In the genomic region with DNA sequence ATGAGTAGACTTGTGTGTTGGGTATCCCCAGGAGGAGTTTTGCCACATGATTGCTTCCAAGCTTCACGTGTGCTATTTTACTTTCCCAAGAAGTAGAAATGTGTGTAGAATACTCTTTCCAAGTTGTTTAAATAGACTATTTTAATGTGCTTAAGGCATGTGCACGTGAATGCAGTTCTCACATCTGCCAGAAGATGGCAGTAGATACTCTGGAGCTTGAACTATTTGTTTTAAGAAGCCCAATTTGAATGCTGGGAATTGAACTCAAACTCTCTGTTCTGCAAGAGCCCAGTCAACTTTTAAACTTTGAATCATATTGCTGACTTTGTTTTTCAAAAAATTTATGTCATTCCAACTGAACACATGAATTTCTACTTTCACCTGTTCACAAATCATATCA, we compare ENCODE assay signal across 9 mouse cellular contexts.
DNase-seq lines count a peak whose midpoint lies in the region; ATAC-seq and TF ChIP-seq lines count a peak whose summit lies in the region.
"Had no signal": no experiment of that assay in that cellular context is flagged by ENCODE, and none has a peak within 500 bp of the region (broad histone marks: within the 10 kb centered on the region; RNA-seq: fewer than 3 reads in every experiment).

No protein-coding gene starts in this region.

- no peak overlapping the region for H3K4me3 ChIP-seq in gastrocnemius, adult 2 months
- H3K4me3 ChIP-seq in midbrain, embryonic 14.5 days (replicated peaks; ENCODE audit: low read depth, low read length) = no peak overlapping the region
- H3K4me3 ChIP-seq in midbrain, embryonic 13.5 days (replicated peaks) = no peak overlapping the region
- H3K4me3 ChIP-seq: limb, embryonic 13.5 days had no signal

- no peaks in the 10 kb centered on the region for H3K27me3 ChIP-seq in midbrain, embryonic 14.5 days (ENCODE audit: control insufficient read depth, insufficient read depth, low read length)
- no peaks in the 10 kb centered on the region for H3K27me3 ChIP-seq in midbrain, embryonic 13.5 days
- H3K27me3 ChIP-seq: limb, embryonic 13.5 days had no signal

- intact Hi-C loops in gastrocnemius, adult 2 months (cut with DNase I) = no loop called here
- intact Hi-C loops in gastrocnemius, postnatal 14 days (cut with DNase I; ENCODE audit: low total_unique reads) = no loop called here

- H3K9ac ChIP-seq in midbrain, embryonic 14.5 days (replicated peaks; ENCODE audit: low read length) = no peak overlapping the region
- H3K9ac ChIP-seq in midbrain, embryonic 13.5 days (replicated peaks) = no peak overlapping the region
- H3K9ac ChIP-seq: limb, embryonic 13.5 days had no signal

- ATAC-seq in midbrain, embryonic 14.5 days (ENCODE audit: low FRiP score, low TSS enrichment) = no peak
- no peak for ATAC-seq in midbrain, embryonic 13.5 days
- ATAC-seq in granulocyte monocyte progenitor cell, adult 5-6 weeks (replicated peaks; ENCODE audit: poor library complexity, severe bottlenecking) = peak; percentile 63; the same call in 1 of the 2 replicates

- no peaks in the 10 kb centered on the region for H3K9me3 ChIP-seq in midbrain, embryonic 14.5 days (ENCODE audit: control insufficient read depth, low read length)
- H3K9me3 ChIP-seq in midbrain, embryonic 13.5 days = no peaks in the 10 kb centered on the region
- H3K9me3 ChIP-seq: limb, embryonic 13.5 days had no signal

- WGBS in midbrain, embryonic 14.5 days = 5% methylated on average over 2 of the region's 2 CpGs
- 4% methylated on average over 2 of the region's 2 CpGs for WGBS in midbrain, embryonic 13.5 days

- no peaks in the 10 kb centered on the region for H3K36me3 ChIP-seq in midbrain, embryonic 14.5 days (ENCODE audit: control insufficient read depth, insufficient read depth, low read length)
- no peaks in the 10 kb centered on the region for H3K36me3 ChIP-seq in midbrain, embryonic 13.5 days
- H3K36me3 ChIP-seq: limb, embryonic 13.5 days had no signal

- H3K4me1 ChIP-seq in midbrain, embryonic 14.5 days (ENCODE audit: control insufficient read depth, insufficient read depth, low read length) = no peaks in the 10 kb centered on the region
- no peaks in the 10 kb centered on the region for H3K4me1 ChIP-seq in midbrain, embryonic 13.5 days (replicated peaks)
- H3K4me1 ChIP-seq: limb, embryonic 13.5 days had no signal

- no peak for DNase-seq in gastrocnemius, adult 2 months
- DNase-seq in gastrocnemius, postnatal 14 days = no peak
- peak; percentile 65 for DNase-seq in midbrain, embryonic 14.5 days
- DNase-seq in adrenal gland, postnatal 14 days = peak; percentile 38
- DNase-seq in lung, postnatal 10 days = peak; percentile 18
- DNase-seq in yolk sac, embryonic 10.5 days (ENCODE audit: low spot score) = no peak

- H3K4me2 ChIP-seq in midbrain, embryonic 14.5 days (ENCODE audit: low read length) = no peak overlapping the region
- H3K4me2 ChIP-seq in midbrain, embryonic 13.5 days (replicated peaks) = no peak overlapping the region
- H3K4me2 ChIP-seq: limb, embryonic 13.5 days had no signal

- no peak overlapping the region for H3K27ac ChIP-seq in gastrocnemius, adult 2 months
- H3K27ac ChIP-seq in midbrain, embryonic 14.5 days (replicated peaks; ENCODE audit: low read depth, low read length) = no peak overlapping the region
- H3K27ac ChIP-seq in midbrain, embryonic 13.5 days = no peak overlapping the region
- H3K27ac ChIP-seq: limb, embryonic 13.5 days had no signal

- TF ChIP-seq CTCF in gastrocnemius, adult 2 months (IDR thresholded peaks at IDR 0.05) = peak; percentile 60

Comparison
In these comparisons a context has a peak if more than half of its experiments do, and no peak if none do; other contexts are left out.
1. DNase-seq: peak in midbrain, embryonic 14.5 days (single experiment), adrenal gland, postnatal 14 days (single experiment) and lung, postnatal 10 days (single experiment); none in gastrocnemius, adult 2 months (single experiment), gastrocnemius, postnatal 14 days (single experiment) and yolk sac, embryonic 10.5 days (single experiment).